ENCODE assay signal across 8 mouse cellular contexts in genomic region chr14:34200738-34201230, GRCm38 (mm10). TPM values are rescaled to one million over a fixed set of nuclear protein-coding genes. Genes with fewer than 3 reads are reported as not detected.
DNase-seq lines count a peak whose midpoint lies in the region; ATAC-seq lines count a peak whose summit lies in the region.

No protein-coding gene starts in this region.

- no peak for ATAC-seq in erythroblast, adult 5-6 weeks (replicated peaks; ENCODE audit: low FRiP score, poor library complexity, severe bottlenecking)
- peak; percentile 82 for ATAC-seq in hindbrain, embryonic 12.5 days (ENCODE audit: low FRiP score)
- ATAC-seq in liver, embryonic 11.5 days (replicated peaks; ENCODE audit: low FRiP score), result 0 out of 2 replicates have a peak, but pooled peaks have one; percentile 42
- ATAC-seq in neural tube, embryonic 14.5 days (ENCODE audit: low read depth), result peak; percentile 89

- H3K36me3 ChIP-seq in erythroblast, embryonic 14.5 days (ENCODE audit: control insufficient read depth), result no peaks in the 10 kb centered on the region
- no peaks in the 10 kb centered on the region for H3K36me3 ChIP-seq in embryonic facial prominence, embryonic 10.5 days (replicated peaks)
- no peaks in the 10 kb centered on the region for H3K36me3 ChIP-seq in hindbrain, embryonic 12.5 days
- no peaks in the 10 kb centered on the region for H3K36me3 ChIP-seq in liver, embryonic 11.5 days (ENCODE audit: control insufficient read depth, insufficient read depth, low read length)
- no peaks in the 10 kb centered on the region for H3K36me3 ChIP-seq in neural tube, embryonic 14.5 days (ENCODE audit: control insufficient read depth, insufficient read depth, low read length)

- DNase-seq in ES-CJ7 (ENCODE audit: low read depth, low spot score), result peak; percentile 55
- peak; percentile 59 for DNase-seq in embryonic facial prominence, embryonic 10.5 days (ENCODE audit: low spot score)
- DNase-seq in liver, embryonic 11.5 days (ENCODE audit: low spot score), result peak; percentile 42
- no peak for DNase-seq in thymus, adult 18-20 months

- H3K27ac ChIP-seq in embryonic facial prominence, embryonic 10.5 days (replicated peaks), result peak overlapping the region; percentile 65
- H3K27ac ChIP-seq in hindbrain, embryonic 12.5 days, result peak overlapping the region; percentile 65
- H3K27ac ChIP-seq in liver, embryonic 11.5 days (ENCODE audit: low read depth, low read length), result no peak overlapping the region
- H3K27ac ChIP-seq in neural tube, embryonic 14.5 days (ENCODE audit: low read depth, low read length), result peak overlapping the region; percentile 55; the same call in 1 of the 2 replicates

- peaks cover 4% of the 10 kb centered on the region for H3K4me1 ChIP-seq in erythroblast, embryonic 14.5 days (ENCODE audit: control insufficient read depth)
- H3K4me1 ChIP-seq in embryonic facial prominence, embryonic 10.5 days, result peaks cover 28% of the 10 kb centered on the region
- peaks cover 6% of the 10 kb centered on the region for H3K4me1 ChIP-seq in hindbrain, embryonic 12.5 days
- H3K4me1 ChIP-seq in liver, embryonic 11.5 days (replicated peaks; ENCODE audit: control insufficient read depth, insufficient read depth, low read length), result 0 out of 2 replicates have a peak, but pooled peaks cover 3% of the 10 kb centered on the region
- 0 out of 2 replicates have a peak, but pooled peaks cover 3% of the 10 kb centered on the region for H3K4me1 ChIP-seq in neural tube, embryonic 14.5 days (ENCODE audit: control insufficient read depth, insufficient read depth, low read length)

- WGBS in embryonic facial prominence, embryonic 10.5 days, result 3% methylated on average over 19 of the region's 19 CpGs
- WGBS in hindbrain, embryonic 12.5 days, result 2% methylated on average over 19 of the region's 19 CpGs
- WGBS in liver, embryonic 11.5 days, result 8% methylated on average over 19 of the region's 19 CpGs
- WGBS in neural tube, embryonic 14.5 days, result 2% methylated on average over 19 of the region's 19 CpGs

- peak overlapping the region; percentile 53 for H3K4me3 ChIP-seq in erythroblast, embryonic 14.5 days (replicated peaks)
- peak overlapping the region; percentile 87 for H3K4me3 ChIP-seq in embryonic facial prominence, embryonic 10.5 days
- H3K4me3 ChIP-seq in hindbrain, embryonic 12.5 days, result peak overlapping the region; percentile 80
- peak overlapping the region; percentile 64 for H3K4me3 ChIP-seq in liver, embryonic 11.5 days (ENCODE audit: low read depth, low read length)
- peak overlapping the region; percentile 69 for H3K4me3 ChIP-seq in neural tube, embryonic 14.5 days (ENCODE audit: low read depth, low read length)

- no peaks in the 10 kb centered on the region for H3K9me3 ChIP-seq in erythroblast, embryonic 14.5 days (ENCODE audit: control insufficient read depth, low read length)
- no peaks in the 10 kb centered on the region for H3K9me3 ChIP-seq in embryonic facial prominence, embryonic 10.5 days
- no peaks in the 10 kb centered on the region for H3K9me3 ChIP-seq in hindbrain, embryonic 12.5 days (replicated peaks)
- no peaks in the 10 kb centered on the region for H3K9me3 ChIP-seq in liver, embryonic 11.5 days (ENCODE audit: control insufficient read depth, low read length)
- H3K9me3 ChIP-seq in neural tube, embryonic 14.5 days (ENCODE audit: control insufficient read depth, low read length), result no peaks in the 10 kb centered on the region

- H3K9ac ChIP-seq in hindbrain, embryonic 12.5 days, result peak overlapping the region; percentile 74
- peak overlapping the region; percentile 41; the same call in 1 of the 2 replicates for H3K9ac ChIP-seq in liver, embryonic 11.5 days (ENCODE audit: low read depth, low read length)
- peak overlapping the region; percentile 68 for H3K9ac ChIP-seq in neural tube, embryonic 14.5 days (replicated peaks; ENCODE audit: low read depth, low read length)

- peaks cover 41% of the 10 kb centered on the region for H3K27me3 ChIP-seq in erythroblast, embryonic 14.5 days (ENCODE audit: control insufficient read depth)
- H3K27me3 ChIP-seq in embryonic facial prominence, embryonic 10.5 days (replicated peaks; ENCODE audit: low read depth, poor library complexity, severe bottlenecking), result peaks cover 58% of the 10 kb centered on the region
- peaks cover 15% of the 10 kb centered on the region for H3K27me3 ChIP-seq in hindbrain, embryonic 12.5 days
- peaks cover 20% of the 10 kb centered on the region for H3K27me3 ChIP-seq in liver, embryonic 11.5 days (replicated peaks; ENCODE audit: control insufficient read depth, insufficient read depth, low read length)
- H3K27me3 ChIP-seq in neural tube, embryonic 14.5 days (ENCODE audit: control insufficient read depth, insufficient read depth, low read length), result no peaks in the 10 kb centered on the region

- peak overlapping the region; percentile 93 for H3K4me2 ChIP-seq in hindbrain, embryonic 12.5 days (replicated peaks)
- H3K4me2 ChIP-seq in liver, embryonic 11.5 days, result peak overlapping the region; percentile 94
- peak overlapping the region; percentile 75 for H3K4me2 ChIP-seq in neural tube, embryonic 14.5 days (ENCODE audit: low read depth, low read length)

RNA-seq across cellular contexts. Expression of gene Gprin2, which starts 0.7 kb away (rescaled TPM):
- polyA plus RNA-seq in erythroblast, embryonic 14.5 days (2012), result not detected in 2 replicates
- total RNA-seq in erythroblast, adult 5-6 weeks (2015; ENCODE audit: low replicate concordance), result not detected in 2 replicates
- not detected in 2 replicates for total RNA-seq in erythroblast, adult 5-6 weeks (2017; ENCODE audit: low replicate concordance)
- 0.18 and 1.0 TPM in 2 replicates for polyA plus RNA-seq in embryonic facial prominence, embryonic 10.5 days (2016; fragmentation: Nextera tagmentation; extraction: Ambion mirVana)
- 3.3 and 4.8 TPM in 2 replicates for polyA plus RNA-seq in hindbrain, embryonic 12.5 days (2016; fragmentation: Nextera tagmentation; extraction: Ambion mirVana)
- polyA plus RNA-seq in liver, embryonic 11.5 days (2014; fragmentation: Nextera tagmentation; extraction: Ambion mirVana), result 0.03 and 0.16 TPM in 2 replicates
- polyA plus RNA-seq in neural tube, embryonic 14.5 days (2014; fragmentation: Nextera tagmentation; extraction: Ambion mirVana), result 4.3 and 5.2 TPM in 2 replicates

RNA-seq across cellular contexts. Expression of gene Syt15, which starts 18.6 kb away (rescaled TPM):
- not detected in 2 replicates for polyA plus RNA-seq in erythroblast, embryonic 14.5 days (2012)
- not detected in 2 replicates for total RNA-seq in erythroblast, adult 5-6 weeks (2015; ENCODE audit: low replicate concordance)
- total RNA-seq in erythroblast, adult 5-6 weeks (2017; ENCODE audit: low replicate concordance), result not detected in 2 replicates
- 0.04 and 0.08 TPM in 2 replicates for polyA plus RNA-seq in embryonic facial prominence, embryonic 10.5 days (2016; fragmentation: Nextera tagmentation; extraction: Ambion mirVana)
- 0.36 and 0.59 TPM in 2 replicates for polyA plus RNA-seq in hindbrain, embryonic 12.5 days (2016; fragmentation: Nextera tagmentation; extraction: Ambion mirVana)
- 0.21 and 0.29 TPM in 2 replicates for polyA plus RNA-seq in liver, embryonic 11.5 days (2014; fragmentation: Nextera tagmentation; extraction: Ambion mirVana)
- polyA plus RNA-seq in neural tube, embryonic 14.5 days (2014; fragmentation: Nextera tagmentation; extraction: Ambion mirVana), result 0.46 and 0.49 TPM in 2 replicates

RNA-seq across cellular contexts. Expression of gene Npy4r, which starts 48.5 kb away (rescaled TPM):
- not detected in 2 replicates for polyA plus RNA-seq in erythroblast, embryonic 14.5 days (2012)
- total RNA-seq in erythroblast, adult 5-6 weeks (2015; ENCODE audit: low replicate concordance), result not detected in 2 replicates
- not detected in 2 replicates for total RNA-seq in erythroblast, adult 5-6 weeks (2017; ENCODE audit: low replicate concordance)
- polyA plus RNA-seq in embryonic facial prominence, embryonic 10.5 days (2016; fragmentation: Nextera tagmentation; extraction: Ambion mirVana), result not detected in 2 replicates
- 0.05 and 0.10 TPM in 2 replicates for polyA plus RNA-seq in hindbrain, embryonic 12.5 days (2016; fragmentation: Nextera tagmentation; extraction: Ambion mirVana)
- 0.04 and 0.06 TPM in 2 replicates for polyA plus RNA-seq in liver, embryonic 11.5 days (2014; fragmentation: Nextera tagmentation; extraction: Ambion mirVana)
- 0.17 and 0.24 TPM in 2 replicates for polyA plus RNA-seq in neural tube, embryonic 14.5 days (2014; fragmentation: Nextera tagmentation; extraction: Ambion mirVana)

Comparison
In these comparisons a context has a peak if more than half of its experiments do, and no peak if none do; other contexts are left out.
1. DNase-seq: peak in ES-CJ7 (single experiment), embryonic facial prominence, embryonic 10.5 days (single experiment) and liver, embryonic 11.5 days (single experiment); none in thymus, adult 18-20 months (0 of 2).
2. Peak in every context shown above with its lines, with median percentiles within 50 percentile points of each other: H3K4me3 ChIP-seq, H3K4me2 ChIP-seq and H3K9ac ChIP-seq.